Mouse (Mus musculus) kidney, adult 2 months (tissue): ENCODE measurements around the gene Lyzl4.

Source experiments
- CTCF ChIP-seq: fragments of 200-500 bp; conservative IDR thresholded peaks from 2 replicates; pipeline ENCODE4 v1.5.1; 2011; ENCODE audit warnings: low read depth, mild to moderate bottlenecking, control low read depth, low read length, moderate library complexity, mixed read lengths; ENCODE audit not compliant: insufficient read depth, insufficient read length
- POLR2A ChIP-seq: fragments of 200-500 bp; IDR thresholded peaks from one replicate; pipeline ENCODE4 v1.6.1; 2011; ENCODE audit warnings: low read depth, low read length, control low read depth

GRCm38 (mm10) chr9:121642401-121643181 lies 695 bp upstream of the Lyzl4 start, which contains the start of gene Vipr1:
- TF ChIP-seq POLR2A (no peak), CTCF (no peak)
